Mouse (Mus musculus) lung, embryonic 16.5 days (tissue): ENCODE measurements at regions not wholly inside any gene's neighbourhood (a gene's known extent, or its start where the extent isn't known, plus 50 kb on each side); places are given as distances from the start of the nearest gene placed in this dataset.

Experiments
- ATAC-seq: fragments of 200-750 bp; cut with Nextera tagmentation; 2 replicates; pipeline ENCODE4 v1.8.0; 2017; ENCODE audit warnings: low read depth, mild to moderate bottlenecking, moderate library complexity
- H3K27ac ChIP-seq: fragments of 300-500 bp; sonication (generic); 2 replicates; pipeline ENCODE4 v1.5.1; 2014; ENCODE audit warnings: mild to moderate bottlenecking, control low read depth, low read length
- H3K27me3 ChIP-seq: fragments of 300-500 bp; sonication (generic); 2 replicates; pipeline ENCODE4 v1.6.1; 2014; ENCODE audit warnings: low read depth, low read length, mixed read lengths; ENCODE audit not compliant: control insufficient read depth, insufficient read depth
- H3K36me3 ChIP-seq: fragments of 300-500 bp; sonication (generic); 2 replicates; pipeline ENCODE4 v1.6.1; 2014; ENCODE audit warnings: low read length; ENCODE audit not compliant: control insufficient read depth, insufficient read depth
- H3K4me1 ChIP-seq: fragments of 300-500 bp; sonication (generic); replicated peaks from 2 replicates; pipeline ENCODE4 v1.6.1; 2014; ENCODE audit warnings: low read length, mixed read lengths; ENCODE audit not compliant: control insufficient read depth, insufficient read depth
- H3K4me2 ChIP-seq: fragments of 300-500 bp; sonication (generic); 2 replicates; pipeline ENCODE4 v1.6.1; 2014; ENCODE audit warnings: low read depth, low read length, control low read depth
- H3K4me3 ChIP-seq: fragments of 300-500 bp; sonication (generic); 2 replicates; pipeline ENCODE4 v1.5.1; 2014; ENCODE audit warnings: mild to moderate bottlenecking, low read length, control low read depth
- H3K9ac ChIP-seq: fragments of 300-500 bp; sonication (generic); 2 replicates; pipeline ENCODE4 v1.6.1; 2014; ENCODE audit warnings: low read length, control low read depth
- H3K9me3 ChIP-seq: fragments of 300-500 bp; sonication (generic); 2 replicates; pipeline ENCODE4 v1.6.1; 2016; ENCODE audit warnings: low read length; ENCODE audit not compliant: control insufficient read depth
- WGBS: fragments of 180-500 bp; shearing (Covaris S2); extraction: QIAGEN DNeasy Blood & Tissue Kit; methylation state at CpG from one replicate; pipeline ENCODE4 v1.1.7; 2014; 5-methylcytosine and 5-hydroxymethylcytosine counted together

DNA sequence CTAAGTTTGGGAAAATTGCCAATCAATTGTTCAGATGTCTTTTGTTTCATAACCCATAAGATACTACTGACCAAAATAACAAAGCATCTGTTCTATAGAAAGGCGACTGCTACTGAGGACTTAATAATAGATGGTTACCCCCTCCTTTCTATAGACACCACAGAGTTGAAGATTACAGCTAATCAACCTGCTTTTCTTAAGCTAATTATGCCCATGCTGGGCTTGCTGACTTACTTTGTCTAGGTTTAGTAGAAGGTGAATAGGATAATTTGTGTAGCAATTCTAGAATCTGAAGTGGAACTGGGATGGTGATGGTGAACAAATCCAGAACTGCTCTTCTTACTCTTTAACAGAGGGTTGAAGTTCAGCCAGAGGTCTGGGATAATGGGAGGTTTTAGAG is 53.8 kb upstream of the Tbx18 start:
- no peak overlapping the region for H3K4me3 ChIP-seq
- no peaks in the 10 kb centered on the region for H3K36me3 ChIP-seq
- H3K27me3 ChIP-seq: no peaks in the 10 kb centered on the region
- ATAC-seq: no peak
- H3K9me3 ChIP-seq: no peaks in the 10 kb centered on the region
- H3K4me1 ChIP-seq: no peaks in the 10 kb centered on the region
- no peak overlapping the region for H3K9ac ChIP-seq
- 64% methylated on average over 1 of the region's 1 CpGs for whole genome bisulfite sequencing
- no peak overlapping the region for H3K4me2 ChIP-seq
- no peak overlapping the region for H3K27ac ChIP-seq

GRCm38 (mm10) chr9:87811746-87812145 is 80.7 kb upstream of the Tbx18 start:
- H3K9me3 ChIP-seq: no peaks in the 10 kb centered on the region
- no peaks in the 10 kb centered on the region for H3K36me3 ChIP-seq
- no peaks in the 10 kb centered on the region for H3K4me1 ChIP-seq
- no peak overlapping the region for H3K4me3 ChIP-seq
- H3K4me2 ChIP-seq: no peak overlapping the region
- WGBS: 51% methylated on average over 2 of the region's 2 CpGs
- no peaks in the 10 kb centered on the region for H3K27me3 ChIP-seq
- H3K9ac ChIP-seq: no peak overlapping the region
- no peak for ATAC-seq
- H3K27ac ChIP-seq: no peak overlapping the region

- no peak overlapping the region for H3K27ac ChIP-seq
- H3K4me3 ChIP-seq: no peak overlapping the region
- no peaks in the 10 kb centered on the region for H3K4me1 ChIP-seq
- 75% methylated on average over 5 of the region's 5 CpGs for WGBS
- ATAC-seq: no peak
- H3K9me3 ChIP-seq: no peaks in the 10 kb centered on the region
- H3K4me2 ChIP-seq: no peak overlapping the region
- H3K27me3 ChIP-seq: no peaks in the 10 kb centered on the region
- H3K36me3 ChIP-seq: no peaks in the 10 kb centered on the region
- no peak overlapping the region for H3K9ac ChIP-seq
Measured at GRCm38 (mm10) chr9:87822276-87822675, 91.2 kb upstream of the Tbx18 start.

GRCm38 (mm10) chr9:87824691-87825230 is 93.7 kb upstream of the Tbx18 start:
- Histone ChIP-seq H3K4me3 (no peak overlapping the region), H3K9me3 (no peaks in the 10 kb centered on the region), H3K4me1 (no peaks in the 10 kb centered on the region), H3K4me2 (no peak overlapping the region), H3K27me3 (no peaks in the 10 kb centered on the region), H3K9ac (no peak overlapping the region), H3K36me3 (no peaks in the 10 kb centered on the region), H3K27ac (no peak overlapping the region)
- ATAC-seq: no peak
- 41% methylated on average over 8 of the region's 8 CpGs for WGBS

DNA sequence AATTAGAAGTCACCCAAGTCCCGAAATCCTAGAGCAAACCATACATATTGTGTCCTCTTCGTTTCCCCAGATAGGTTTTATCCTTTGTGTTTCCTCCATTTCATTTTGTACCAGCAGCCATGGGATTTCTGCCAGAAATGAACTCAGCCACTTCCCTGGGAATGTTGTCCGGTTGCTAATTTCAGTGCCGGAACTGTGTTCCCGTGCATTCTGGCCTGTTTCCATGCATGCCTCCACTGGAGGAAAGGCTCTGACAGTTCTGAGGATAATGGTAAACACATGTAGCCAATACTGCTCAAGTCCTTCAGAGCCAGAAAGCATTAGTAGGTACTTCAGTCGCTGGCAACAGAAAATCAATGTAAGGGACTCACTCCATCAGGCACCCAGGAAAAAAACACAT is 112.8 kb upstream of the Tbx18 start:
- Histone ChIP-seq H3K27ac (no peak overlapping the region), H3K9ac (no peak overlapping the region), H3K27me3 (no peaks in the 10 kb centered on the region), H3K4me2 (no peak overlapping the region), H3K4me3 (no peak overlapping the region), H3K9me3 (no peaks in the 10 kb centered on the region), H3K4me1 (peaks cover 2% of the 10 kb centered on the region; the same call in 1 of the 2 replicates), H3K36me3 (no peaks in the 10 kb centered on the region)
- WGBS: 31% methylated on average over 6 of the region's 6 CpGs
- peak; percentile 97 for ATAC-seq

GRCm38 (mm10) chr9:87844453-87844852 is 113.4 kb upstream of the Tbx18 start:
- ATAC-seq: 0 out of 2 replicates have a peak, but pooled peaks have one; percentile 26
- Histone ChIP-seq H3K9ac (no peak overlapping the region), H3K9me3 (no peaks in the 10 kb centered on the region), H3K36me3 (no peaks in the 10 kb centered on the region), H3K4me3 (no peak overlapping the region), H3K4me2 (no peak overlapping the region), H3K27ac (no peak overlapping the region), H3K4me1 (peaks cover 2% of the 10 kb centered on the region; the same call in 1 of the 2 replicates), H3K27me3 (no peaks in the 10 kb centered on the region)
- 51% methylated on average over 2 of the region's 2 CpGs for WGBS

DNA sequence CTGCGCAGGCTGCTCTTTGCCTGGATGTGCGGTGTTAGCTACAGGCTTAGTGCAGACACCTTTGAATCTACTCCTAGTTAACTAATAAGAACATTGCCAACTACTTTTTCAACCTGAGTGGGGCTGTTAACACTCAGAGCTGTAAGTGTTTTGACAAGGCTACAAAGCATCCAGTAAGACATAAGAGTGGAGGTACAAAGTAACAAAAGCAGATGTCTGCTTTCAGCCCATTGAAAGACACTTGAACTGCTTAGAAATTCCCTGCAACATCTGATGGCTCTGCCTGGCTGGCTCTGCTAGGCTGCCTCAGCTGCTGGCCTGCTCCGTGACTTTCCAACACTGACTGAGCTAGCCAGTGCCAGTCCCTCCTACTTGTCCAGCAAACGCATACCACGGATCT is 117.8 kb upstream of the Tbx18 start:
- H3K27me3 ChIP-seq: no peaks in the 10 kb centered on the region
- 67% methylated on average over 5 of the region's 5 CpGs for WGBS
- H3K27ac ChIP-seq: no peak overlapping the region
- H3K9me3 ChIP-seq: no peaks in the 10 kb centered on the region
- no peak overlapping the region for H3K4me2 ChIP-seq
- ATAC-seq: no peak
- no peaks in the 10 kb centered on the region for H3K36me3 ChIP-seq
- H3K9ac ChIP-seq: no peak overlapping the region
- no peaks in the 10 kb centered on the region; the same call in 1 of the 2 replicates for H3K4me1 ChIP-seq
- H3K4me3 ChIP-seq: no peak overlapping the region

DNA sequence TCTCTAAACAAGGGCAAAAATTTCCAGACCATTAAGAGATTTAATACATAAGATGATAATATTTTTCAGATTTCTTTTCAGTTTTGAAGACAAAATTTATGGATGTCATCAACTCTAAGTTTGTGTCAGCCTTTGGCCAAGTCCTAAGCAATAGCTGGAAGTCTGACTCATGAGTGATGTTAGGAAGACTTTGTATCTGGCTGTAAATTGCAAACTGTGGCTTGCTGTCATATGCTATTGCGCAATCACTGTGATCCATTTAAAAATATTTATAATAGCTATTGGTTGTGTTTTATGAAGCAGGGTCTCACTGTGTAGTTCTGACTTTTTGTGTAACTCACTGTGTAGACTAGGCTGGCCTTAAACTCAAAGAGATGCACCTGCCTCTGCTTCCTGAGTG is 119.1 kb upstream of the Tbx18 start:
- Histone ChIP-seq H3K27ac (no peak overlapping the region), H3K27me3 (no peaks in the 10 kb centered on the region), H3K4me1 (no peaks in the 10 kb centered on the region), H3K36me3 (no peaks in the 10 kb centered on the region), H3K4me3 (no peak overlapping the region), H3K9me3 (no peaks in the 10 kb centered on the region), H3K9ac (no peak overlapping the region), H3K4me2 (no peak overlapping the region)
- WGBS: 93% methylated on average over 1 of the region's 1 CpGs
- no peak for ATAC-seq

DNA sequence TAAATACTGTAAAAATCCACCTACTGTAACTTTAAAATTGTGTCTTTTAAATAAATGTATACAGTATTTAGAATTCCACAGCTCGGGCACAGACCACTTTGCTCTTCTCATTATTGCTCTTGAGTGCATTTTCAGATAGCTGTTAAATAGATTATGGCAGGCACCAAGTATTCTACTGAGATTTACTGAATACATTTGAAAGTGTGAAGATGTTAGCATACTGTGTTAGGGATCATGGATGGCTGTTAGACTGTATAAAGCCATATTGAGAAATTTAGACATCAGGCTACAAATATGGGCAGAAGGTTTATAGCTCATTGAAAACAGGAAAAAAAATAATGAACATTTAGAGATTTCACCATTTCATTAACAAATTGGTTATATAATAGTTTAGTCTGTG is 130.5 kb upstream of the Tbx18 start:
- no peaks in the 10 kb centered on the region for H3K9me3 ChIP-seq
- no peak overlapping the region for H3K4me2 ChIP-seq
- H3K27me3 ChIP-seq: no peaks in the 10 kb centered on the region
- ATAC-seq: no peak
- 54% methylated on average over 1 of the region's 1 CpGs for WGBS
- H3K36me3 ChIP-seq: no peaks in the 10 kb centered on the region
- H3K27ac ChIP-seq: no peak overlapping the region
- H3K4me3 ChIP-seq: no peak overlapping the region
- H3K4me1 ChIP-seq: no peaks in the 10 kb centered on the region
- no peak overlapping the region for H3K9ac ChIP-seq

DNA sequence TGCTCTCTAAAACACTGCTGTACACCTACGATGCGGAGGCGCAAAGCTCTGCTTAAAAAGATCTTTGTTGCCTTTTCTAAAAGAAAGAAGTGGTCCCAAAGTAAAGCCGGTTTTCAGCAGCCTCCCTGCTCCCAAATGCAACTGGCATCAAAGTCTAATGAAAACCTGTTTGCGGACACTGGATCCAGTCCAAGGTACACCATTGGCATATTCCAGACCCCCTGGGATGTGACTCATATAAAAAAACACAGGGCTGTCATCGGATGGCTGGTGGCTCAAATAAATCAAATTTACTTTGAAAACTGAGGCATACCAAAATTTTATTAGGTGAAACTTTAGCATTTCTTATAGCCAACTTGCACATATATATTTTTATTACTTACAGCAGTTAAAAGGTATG is 134.2 kb upstream of the Tbx18 start:
- Histone ChIP-seq H3K4me1 (no peaks in the 10 kb centered on the region), H3K4me3 (no peak overlapping the region), H3K27ac (no peak overlapping the region), H3K4me2 (no peak overlapping the region), H3K36me3 (no peaks in the 10 kb centered on the region), H3K9ac (no peak overlapping the region), H3K9me3 (no peaks in the 10 kb centered on the region), H3K27me3 (no peaks in the 10 kb centered on the region)
- ATAC-seq: no peak
- 74% methylated on average over 6 of the region's 6 CpGs for WGBS
